Mouse (Mus musculus) heart, postnatal 4 days (tissue): ENCODE measurements around the gene Spint5. TPM values are rescaled to one million over a fixed set of nuclear protein-coding genes. Genes with fewer than 3 reads are reported as not detected.
"Not testable (repeated sequence)": the region's sequence is repeated elsewhere in the genome, so short reads cannot be mapped to it uniquely, and the experiment has no call there.

Source experiments
- DNase-seq: peaks from one replicate; pipeline ENCODE4 v3.0.0; 2021
- total RNA-seq, 2 experiments: library from RNA; stranded (reverse); gene quantifications; 2 replicates each; pipeline ENCODE4 v1.2.3; 2021

Spint5 gene
- not detected for total RNA-seq

- no peak for DNase-seq
These were observed at the start of gene Spint5 for GRCm38 (mm10) chr2:164715005-164715404. Gene Spint5 (plus strand): TSS chr2:164715305.

GRCm38 (mm10) chr2:164670261-164670660 lies 44.8 kb upstream of the Spint5 start:
- DNase-seq = no peak

- no peak for DNase-seq
These were observed 44.2 kb upstream of the Spint5 start for GRCm38 (mm10) chr2:164670938-164671337.

GRCm38 (mm10) chr2:164673987-164674386 lies 41.1 kb upstream of the Spint5 start, which contains the start of gene Wfdc11:
Gene Wfdc11 (minus strand): TSS chr2:164674087.
- no peak for DNase-seq

- no peak for DNase-seq
These were observed 39.0 kb upstream of the Spint5 start for GRCm38 (mm10) chr2:164676103-164676502.

- DNase-seq = no peak
These were observed 38.0 kb upstream of the Spint5 start for GRCm38 (mm10) chr2:164676916-164677685.

GRCm38 (mm10) chr2:164678848-164679625 lies 36.1 kb upstream of the Spint5 start:
- peak; percentile 83 for DNase-seq

- no peak for DNase-seq
These were observed 35.2 kb upstream of the Spint5 start for GRCm38 (mm10) chr2:164679906-164680305.

- DNase-seq = no peak
These were observed 30.3 kb upstream of the Spint5 start, which contains the start of gene Wfdc13 for GRCm38 (mm10) chr2:164684807-164685206. Gene Wfdc13 (plus strand): TSS chr2:164685107.

- DNase-seq = no peak
These were observed 16.9 kb upstream of the Spint5 start, which contains the start of gene Spint4 for GRCm38 (mm10) chr2:164698201-164698600. Gene Spint4 (plus strand): TSS chr2:164698501.

- no peak for DNase-seq
These were observed 14.1 kb upstream of the Spint5 start for GRCm38 (mm10) chr2:164700959-164701358.

GRCm38 (mm10) chr2:164701761-164702160 lies 13.3 kb upstream of the Spint5 start:
- DNase-seq = no peak

GRCm38 (mm10) chr2:164704235-164704634 lies 10.9 kb upstream of the Spint5 start:
- DNase-seq = no peak

- DNase-seq = no peak
These were observed 9.8 kb upstream of the Spint5 start for GRCm38 (mm10) chr2:164705328-164705727.

GRCm38 (mm10) chr2:164705991-164706390 lies 9.1 kb upstream of the Spint5 start:
- DNase-seq = no peak

GRCm38 (mm10) chr2:164716194-164716786 lies 1.2 kb downstream of the Spint5 start:
- not testable (repeated sequence) for DNase-seq

GRCm38 (mm10) chr2:164723276-164723675 lies 8.2 kb downstream of the Spint5 start:
- no peak for DNase-seq

GRCm38 (mm10) chr2:164725895-164726619 lies 11.0 kb downstream of the Spint5 start:
- DNase-seq = peak; percentile 79

GRCm38 (mm10) chr2:164731719-164732118 lies 16.6 kb downstream of the Spint5 start:
- no peak for DNase-seq

GRCm38 (mm10) chr2:164733259-164733658 lies 18.2 kb downstream of the Spint5 start:
- no peak for DNase-seq

- no peak for DNase-seq
These were observed 19.7 kb downstream of the Spint5 start for GRCm38 (mm10) chr2:164734839-164735238.

GRCm38 (mm10) chr2:164735446-164735845 lies 20.3 kb downstream of the Spint5 start:
- no peak for DNase-seq
